Mouse (Mus musculus) spleen, adult 2 months (tissue): ENCODE results near the gene Dsp. TPM values are rescaled to one million over a fixed set of nuclear protein-coding genes. Genes with fewer than 3 reads are reported as not detected.
A peak's percentile ranks its signal among the peaks of the same experiment; 100 is the strongest.

Experiments used
- DNase-seq, 2 experiments: peaks; one replicate each; pipeline versions ENCODE4 v3.0.0 to v3.0.0-alpha.2; 2012 to 2021; ENCODE audit warnings: low spot score in 2 of 2, low read depth in 1 of 2
- H3K27ac ChIP-seq: fragments of 200-500 bp; 2 replicates; pipeline ENCODE4 v1.5.1; 2012; ENCODE audit warnings: low read length, inconsistent platforms; ENCODE audit not compliant: insufficient read depth
- H3K27me3 ChIP-seq: fragments of 200-500 bp; 2 replicates; pipeline ENCODE4 v1.6.1; 2012; ENCODE audit warnings: mild to moderate bottlenecking, moderate library complexity, low read length, inconsistent platforms; ENCODE audit not compliant: control insufficient read depth, insufficient read depth
- H3K36me3 ChIP-seq: fragments of 200-500 bp; 2 replicates; pipeline ENCODE4 v1.6.1; 2012; ENCODE audit warnings: mild to moderate bottlenecking, low read length, inconsistent platforms; ENCODE audit not compliant: control insufficient read depth, insufficient read depth
- H3K4me1 ChIP-seq: fragments of 200-500 bp; 2 replicates; pipeline ENCODE4 v1.6.1; 2011; ENCODE audit warnings: inconsistent platforms; ENCODE audit not compliant: control insufficient read depth, insufficient read depth, insufficient read length
- H3K4me3 ChIP-seq: fragments of 200-500 bp; 2 replicates; pipeline ENCODE4 v1.5.1; 2011; ENCODE audit warnings: mild to moderate bottlenecking, inconsistent platforms; ENCODE audit not compliant: insufficient read depth, insufficient read length; ENCODE audit errors: extremely low read depth
- CTCF ChIP-seq: fragments of 200-500 bp; IDR thresholded peaks from 2 replicates; pipeline ENCODE4 v1.5.1; 2011; ENCODE audit warnings: mild to moderate bottlenecking, inconsistent platforms; ENCODE audit not compliant: insufficient read depth, insufficient read length, insufficient replicate concordance; ENCODE audit errors: extremely low read depth
- POLR2A ChIP-seq: fragments of 200-500 bp; IDR thresholded peaks from 2 replicates; pipeline ENCODE4 v1.6.1; 2011; ENCODE audit warnings: low read depth, low read length, inconsistent platforms
- WGBS: fragments of 180-500 bp; shearing (Covaris S2); methylation state at CpG from one replicate; pipeline ENCODE4 v1.1.7; 2018; 5-methylcytosine and 5-hydroxymethylcytosine counted together
- polyA plus RNA-seq: library from polyadenylated mRNA; depleted of rRNA; stranded (reverse); fragments of >200 nt; gene quantifications from 2 replicates; pipeline ENCODE4 v1.2.3, GENCODE M21; 2012

Dsp gene
- polyA plus RNA-seq, 1 experiment: 0.08 TPM

DNA sequence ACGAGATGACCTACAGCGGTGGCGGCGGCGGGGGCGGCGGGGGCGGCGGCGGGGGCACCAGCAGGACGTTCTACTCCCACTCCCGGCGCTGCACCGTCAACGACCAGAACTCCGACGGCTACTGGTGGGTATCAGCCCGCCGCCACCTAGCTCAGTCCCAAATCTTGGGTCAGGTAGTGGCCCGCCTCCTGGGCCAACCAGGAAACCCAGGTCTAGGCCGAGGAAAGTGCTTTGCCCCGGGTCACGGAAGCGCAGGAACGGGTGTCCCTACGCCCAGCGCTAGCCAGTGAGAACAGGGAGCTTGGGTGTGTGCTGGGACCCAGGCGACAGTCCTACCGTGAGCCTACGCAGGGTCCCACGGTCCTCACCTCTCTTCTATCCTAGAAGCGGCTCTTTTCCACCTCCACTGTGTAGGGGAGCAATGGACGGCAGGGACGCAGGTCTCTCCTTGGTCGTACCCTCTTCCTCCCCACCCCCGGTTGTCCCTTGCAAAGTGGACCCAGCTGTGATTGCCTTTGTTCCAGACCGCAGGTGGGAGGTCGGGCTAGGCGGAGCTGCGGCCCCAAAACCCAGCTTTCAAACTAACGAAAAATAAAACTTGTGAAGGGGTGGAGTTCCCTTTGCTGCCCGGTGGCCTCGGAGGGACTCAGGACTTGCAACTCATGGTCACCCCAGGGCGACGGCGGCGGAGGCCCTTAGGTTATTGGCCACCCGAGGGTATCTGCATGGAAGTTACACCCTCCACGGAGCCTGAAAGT lies 756 bp downstream of the Dsp start:
- Histone ChIP-seq H3K27ac (no peak overlapping the region), H3K4me3 (peak overlapping the region; percentile 14; the same call in 1 of the 2 replicates), H3K4me1 (peaks cover 10% of the 10 kb centered on the region), H3K36me3 (no peaks in the 10 kb centered on the region), H3K27me3 (peaks cover 25% of the 10 kb centered on the region)
- no peak for DNase-seq
- 5% methylated on average over 39 of the region's 49 CpGs for WGBS
- TF ChIP-seq POLR2A (no peak), CTCF (no peak)

DNA sequence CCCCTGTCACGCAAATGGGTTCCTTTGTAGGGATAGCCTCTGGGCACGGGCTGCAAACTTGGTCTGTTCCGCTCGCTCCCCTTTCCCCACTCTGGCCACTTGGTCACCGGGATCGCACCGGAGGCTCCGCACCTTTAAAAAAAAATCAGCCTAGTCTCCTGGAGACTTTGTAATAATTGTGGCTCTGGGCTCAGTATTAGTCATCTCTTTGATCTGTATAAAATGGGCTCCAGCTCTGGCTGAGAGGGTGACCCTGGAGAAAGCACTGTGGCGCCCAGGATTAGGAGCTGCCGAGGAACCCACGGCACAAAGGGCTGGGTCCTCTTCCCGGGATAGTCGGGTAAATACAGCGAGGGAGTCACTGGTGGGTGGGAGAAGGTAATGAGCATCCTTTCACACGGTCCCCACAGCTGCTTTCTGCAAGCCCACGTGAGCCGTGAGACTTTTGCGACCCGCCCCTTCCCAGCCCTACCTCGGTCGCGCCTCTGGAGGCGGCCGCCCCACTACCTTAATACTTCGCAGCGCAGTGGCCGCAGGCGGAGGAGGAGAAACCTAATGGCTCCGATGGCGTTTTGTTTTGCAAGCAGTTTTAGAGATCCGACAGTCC lies 1.4 kb downstream of the Dsp start:
- Histone ChIP-seq H3K4me1 (peaks cover 10% of the 10 kb centered on the region), H3K27ac (no peak overlapping the region)
- no peak for DNase-seq

GRCm38 (mm10) chr13:38155523-38155922 lies 4.4 kb downstream of the Dsp start:
- 74% methylated on average over 2 of the region's 2 CpGs for WGBS
- no peak overlapping the region for H3K4me3 ChIP-seq
- no peak for DNase-seq
- TF ChIP-seq POLR2A (no peak), CTCF (no peak)
- H3K36me3 ChIP-seq: no peaks in the 10 kb centered on the region
- H3K27ac ChIP-seq: no peak overlapping the region
- peaks cover 10% of the 10 kb centered on the region for H3K4me1 ChIP-seq
- H3K27me3 ChIP-seq: peaks cover 24% of the 10 kb centered on the region

More for the DNA sequence above, 1.4 kb downstream of the Dsp start:
- Histone ChIP-seq H3K36me3 (no peaks in the 10 kb centered on the region), H3K4me3 (peak overlapping the region; percentile 14; the same call in 1 of the 2 replicates), H3K27me3 (peaks cover 25% of the 10 kb centered on the region)
- TF ChIP-seq POLR2A: no peak
- TF ChIP-seq CTCF: no peak
- WGBS: 3% methylated on average over 31 of the region's 31 CpGs

- Histone ChIP-seq H3K27me3 (peaks cover 4% of the 10 kb centered on the region), H3K4me3 (no peak overlapping the region), H3K36me3 (no peaks in the 10 kb centered on the region), H3K27ac (no peak overlapping the region), H3K4me1 (peaks cover 2% of the 10 kb centered on the region; the same call in 1 of the 2 replicates)
- 15% methylated on average over 6 of the region's 6 CpGs for WGBS
- DNase-seq: no peak
- no peak for TF ChIP-seq CTCF
- TF ChIP-seq POLR2A: no peak
Observed at GRCm38 (mm10) chr13:38157635-38158034, 6.5 kb downstream of the Dsp start.

- Histone ChIP-seq H3K4me3 (no peak overlapping the region), H3K4me1 (no peaks in the 10 kb centered on the region), H3K36me3 (no peaks in the 10 kb centered on the region), H3K27ac (no peak overlapping the region), H3K27me3 (no peaks in the 10 kb centered on the region)
- WGBS: 78% methylated on average over 2 of the region's 2 CpGs
- TF ChIP-seq CTCF (no peak), POLR2A (no peak)
- DNase-seq: no peak
Observed at GRCm38 (mm10) chr13:38162002-38162401, 10.9 kb downstream of the Dsp start.

GRCm38 (mm10) chr13:38162668-38163067 lies 11.6 kb downstream of the Dsp start:
- H3K27ac ChIP-seq: no peak overlapping the region
- no peaks in the 10 kb centered on the region for H3K4me1 ChIP-seq
- no peaks in the 10 kb centered on the region for H3K36me3 ChIP-seq
- no peak for DNase-seq
- no peak overlapping the region for H3K4me3 ChIP-seq
- 62% methylated on average over 11 of the region's 11 CpGs for WGBS
- no peaks in the 10 kb centered on the region for H3K27me3 ChIP-seq
- TF ChIP-seq CTCF: no peak
- TF ChIP-seq POLR2A: no peak

DNA sequence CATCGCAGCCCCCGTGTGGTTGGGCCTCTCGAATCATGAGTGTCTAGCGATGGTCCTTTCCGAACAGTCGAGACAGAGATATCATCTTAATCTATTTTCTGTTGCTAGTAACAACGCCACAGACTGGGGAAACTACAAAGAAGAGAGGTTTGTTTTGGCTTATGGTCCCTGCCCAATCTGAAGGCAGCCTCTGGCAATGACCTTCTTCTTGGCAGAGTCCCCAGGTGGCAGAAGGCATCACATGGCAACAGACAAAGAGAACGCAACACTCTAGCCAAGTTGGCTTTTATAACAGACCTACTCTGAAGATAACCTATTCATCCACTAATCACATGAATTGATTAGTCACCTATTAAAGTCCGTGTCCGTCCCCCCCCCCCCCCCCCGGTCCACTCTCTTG lies 13.8 kb downstream of the Dsp start:
- Histone ChIP-seq H3K4me3 (no peak overlapping the region), H3K36me3 (no peaks in the 10 kb centered on the region), H3K27ac (no peak overlapping the region), H3K4me1 (no peaks in the 10 kb centered on the region), H3K27me3 (no peaks in the 10 kb centered on the region)
- no peak for TF ChIP-seq POLR2A
- TF ChIP-seq CTCF: no peak
- 79% methylated on average over 11 of the region's 11 CpGs for WGBS
- DNase-seq: no peak
